Mouse (Mus musculus) induced T-regulatory cell, adult 2 months (primary cell): Measurements from ENCODE around the gene Nr1d1.

Experiments used
- DNase-seq: peaks from one replicate; pipeline ENCODE4 v3.0.0-alpha.2; 2012; ENCODE audit warnings: low read depth

Gene Nr1d1

GRCm38 (mm10) chr11:98788139-98788538, 13.0 kb upstream of the Nr1d1 start:
- DNase-seq: peak; percentile 35

- peak; percentile 65 for DNase-seq
Measured at GRCm38 (mm10) chr11:98787691-98788090, 12.6 kb upstream of the Nr1d1 start.

- DNase-seq: no peak
Measured at GRCm38 (mm10) chr11:98787229-98787628, 12.1 kb upstream of the Nr1d1 start.

GRCm38 (mm10) chr11:98786359-98787214, 11.5 kb upstream of the Nr1d1 start:
- peak; percentile 97 for DNase-seq

GRCm38 (mm10) chr11:98785772-98786281, 10.7 kb upstream of the Nr1d1 start:
- peak; percentile 70 for DNase-seq

- no peak for DNase-seq
Measured at GRCm38 (mm10) chr11:98785214-98785613, 10.1 kb upstream of the Nr1d1 start.

- DNase-seq: no peak
Measured at GRCm38 (mm10) chr11:98784139-98784538, 9.0 kb upstream of the Nr1d1 start.

GRCm38 (mm10) chr11:98783236-98783696, 8.1 kb upstream of the Nr1d1 start:
- peak; percentile 85 for DNase-seq

GRCm38 (mm10) chr11:98782651-98783235, 7.6 kb upstream of the Nr1d1 start:
- peak; percentile 62 for DNase-seq

GRCm38 (mm10) chr11:98781851-98782512, 6.8 kb upstream of the Nr1d1 start:
- DNase-seq: no peak

GRCm38 (mm10) chr11:98777888-98778287, 2.8 kb upstream of the Nr1d1 start:
- no peak for DNase-seq

- no peak for DNase-seq
Measured at GRCm38 (mm10) chr11:98776843-98777590, 1.9 kb upstream of the Nr1d1 start.

- no peak for DNase-seq
Measured at GRCm38 (mm10) chr11:98776052-98776764, 1.1 kb upstream of the Nr1d1 start.

- DNase-seq: peak; percentile 82
Measured at GRCm38 (mm10) chr11:98775348-98776051, 367 bp upstream of the Nr1d1 start.

GRCm38 (mm10) chr11:98773635-98774295, 1.4 kb downstream of the Nr1d1 start:
- peak; percentile 98 for DNase-seq

GRCm38 (mm10) chr11:98772667-98773171, 2.4 kb downstream of the Nr1d1 start:
- DNase-seq: peak; percentile 46

GRCm38 (mm10) chr11:98771844-98772525, 3.1 kb downstream of the Nr1d1 start:
- DNase-seq: no peak

- no peak for DNase-seq
Measured at GRCm38 (mm10) chr11:98771131-98771530, 4.0 kb downstream of the Nr1d1 start.
